Mouse (Mus musculus) erythroblast, embryonic 14.5 days (primary cell): ENCODE data around the gene Pde3a.

Experiments used
- GATA1 ChIP-seq: IDR thresholded peaks from 2 replicates; pipeline ENCODE4 v1.6.1; 2012; ENCODE audit warnings: low read length, inconsistent platforms, mixed read lengths
- TAL1 ChIP-seq: IDR thresholded peaks from 3 replicates; pipeline ENCODE4 v1.6.1; 2012; ENCODE audit warnings: low read length, inconsistent platforms, mixed read lengths

- TF ChIP-seq GATA1 (no peak), TAL1 (no peak)
These were observed 84.2 kb downstream of the Pde3a start for GRCm38 (mm10) chr6:141333245-141333644.
